Comparison of ENCODE assay signal across 8 mouse cellular contexts in genomic region chr2:151632159-151632814, GRCm38 (mm10). TPM values are rescaled to one million over a fixed set of nuclear protein-coding genes. Genes with fewer than 3 reads are reported as not detected.
A peak's percentile ranks its signal among the peaks of the same experiment; 100 is the strongest.
DNase-seq lines count a peak whose midpoint lies in the region; ATAC-seq and TF ChIP-seq lines count a peak whose summit lies in the region.

Gene Snph, minus strand, starts transcription at chr2:151632593.

- H3K4me3 ChIP-seq in forebrain, embryonic 11.5 days (ENCODE audit: low read depth, low read length) = peak within 1 kb of the TSS; percentile 62
- peak within 1 kb of the TSS; percentile 70 for H3K4me3 ChIP-seq in heart, embryonic 13.5 days
- peak within 1 kb of the TSS; percentile 57 for H3K4me3 ChIP-seq in kidney, embryonic 15.5 days (replicated peaks)
- peak within 1 kb of the TSS; percentile 63 for H3K4me3 ChIP-seq in limb, embryonic 14.5 days (replicated peaks; ENCODE audit: low read length)
- H3K4me3 ChIP-seq in midbrain, embryonic 14.5 days (replicated peaks; ENCODE audit: low read depth, low read length) = peak within 1 kb of the TSS; percentile 75

- no peak within 1 kb of the TSS for H3K27ac ChIP-seq in forebrain, embryonic 11.5 days (ENCODE audit: low read depth, low read length)
- no peak within 1 kb of the TSS for H3K27ac ChIP-seq in heart, embryonic 13.5 days (replicated peaks)
- no peak within 1 kb of the TSS for H3K27ac ChIP-seq in kidney, embryonic 15.5 days
- H3K27ac ChIP-seq in limb, embryonic 14.5 days (replicated peaks; ENCODE audit: low read depth, low read length) = no peak within 1 kb of the TSS
- H3K27ac ChIP-seq in midbrain, embryonic 14.5 days (replicated peaks; ENCODE audit: low read depth, low read length) = peak within 1 kb of the TSS; percentile 94

- H3K27me3 ChIP-seq in forebrain, embryonic 11.5 days (ENCODE audit: control insufficient read depth, insufficient read depth, low read length) = peaks cover 8% of the 10 kb centered on the region; the same call in 1 of the 2 replicates
- H3K27me3 ChIP-seq in heart, embryonic 13.5 days (replicated peaks) = peaks cover 52% of the 10 kb centered on the region
- H3K27me3 ChIP-seq in kidney, embryonic 15.5 days = peaks cover 41% of the 10 kb centered on the region
- H3K27me3 ChIP-seq in limb, embryonic 14.5 days (ENCODE audit: control insufficient read depth, insufficient read depth, low read length) = peaks cover 23% of the 10 kb centered on the region; the same call in 1 of the 2 replicates
- peaks cover 5% of the 10 kb centered on the region; the same call in 1 of the 2 replicates for H3K27me3 ChIP-seq in midbrain, embryonic 14.5 days (ENCODE audit: control insufficient read depth, insufficient read depth, low read length)

- no peaks in the 10 kb centered on the region for H3K36me3 ChIP-seq in forebrain, embryonic 11.5 days (ENCODE audit: control insufficient read depth, insufficient read depth, low read length)
- H3K36me3 ChIP-seq in heart, embryonic 13.5 days = no peaks in the 10 kb centered on the region
- no peaks in the 10 kb centered on the region for H3K36me3 ChIP-seq in kidney, embryonic 15.5 days
- no peaks in the 10 kb centered on the region for H3K36me3 ChIP-seq in limb, embryonic 14.5 days (ENCODE audit: control insufficient read depth, insufficient read depth, low read length)
- no peaks in the 10 kb centered on the region for H3K36me3 ChIP-seq in midbrain, embryonic 14.5 days (ENCODE audit: control insufficient read depth, insufficient read depth, low read length)

- 0% methylated on average over 44 of the region's 47 CpGs for WGBS in forebrain, embryonic 11.5 days
- under 1% methylated on average over 46 of the region's 47 CpGs for WGBS in heart, embryonic 13.5 days
- under 1% methylated on average over 47 of the region's 47 CpGs for WGBS in kidney, embryonic 15.5 days
- WGBS in limb, embryonic 14.5 days = under 1% methylated on average over 34 of the region's 47 CpGs
- under 1% methylated on average over 47 of the region's 47 CpGs for WGBS in midbrain, embryonic 14.5 days

- peak within 1 kb of the TSS; percentile 95 for H3K4me2 ChIP-seq in forebrain, embryonic 11.5 days (ENCODE audit: low read depth, low read length, severe bottlenecking)
- peak within 1 kb of the TSS; percentile 99 for H3K4me2 ChIP-seq in heart, embryonic 13.5 days
- peak within 1 kb of the TSS; percentile 97 for H3K4me2 ChIP-seq in kidney, embryonic 15.5 days
- H3K4me2 ChIP-seq in limb, embryonic 14.5 days (replicated peaks; ENCODE audit: low read depth, low read length, severe bottlenecking) = peak within 1 kb of the TSS; percentile 97
- peak within 1 kb of the TSS; percentile 72 for H3K4me2 ChIP-seq in midbrain, embryonic 14.5 days (ENCODE audit: low read length)

- peaks cover 2% of the 10 kb centered on the region; the same call in 1 of the 2 replicates for H3K4me1 ChIP-seq in forebrain, embryonic 11.5 days (replicated peaks; ENCODE audit: control insufficient read depth, insufficient read depth, low read length)
- H3K4me1 ChIP-seq in heart, embryonic 13.5 days = peaks cover 6% of the 10 kb centered on the region; the same call in 1 of the 2 replicates
- peaks cover 10% of the 10 kb centered on the region for H3K4me1 ChIP-seq in kidney, embryonic 15.5 days
- peaks cover 3% of the 10 kb centered on the region; the same call in 1 of the 2 replicates for H3K4me1 ChIP-seq in limb, embryonic 14.5 days (ENCODE audit: control insufficient read depth, insufficient read depth, low read length)
- peaks cover 9% of the 10 kb centered on the region for H3K4me1 ChIP-seq in midbrain, embryonic 14.5 days (ENCODE audit: control insufficient read depth, insufficient read depth, low read length)

- H3K9me3 ChIP-seq in forebrain, embryonic 11.5 days (ENCODE audit: control insufficient read depth, low read length) = no peaks in the 10 kb centered on the region
- H3K9me3 ChIP-seq in heart, embryonic 13.5 days = no peaks in the 10 kb centered on the region
- no peaks in the 10 kb centered on the region for H3K9me3 ChIP-seq in kidney, embryonic 15.5 days (replicated peaks)
- H3K9me3 ChIP-seq in limb, embryonic 14.5 days (ENCODE audit: control insufficient read depth, low read length) = no peaks in the 10 kb centered on the region
- H3K9me3 ChIP-seq in midbrain, embryonic 14.5 days (ENCODE audit: control insufficient read depth, low read length) = no peaks in the 10 kb centered on the region

- ATAC-seq in forebrain, embryonic 11.5 days (replicated peaks; ENCODE audit: low FRiP score) = peak; percentile 87
- ATAC-seq in heart, embryonic 13.5 days (ENCODE audit: extremely low read depth, insufficient number of reproducible peaks, low FRiP score, low TSS enrichment) = peak; percentile 28; the same call in 1 of the 2 replicates
- ATAC-seq in kidney, embryonic 15.5 days (replicated peaks; ENCODE audit: low FRiP score) = peak; percentile 87
- ATAC-seq in limb, embryonic 14.5 days (ENCODE audit: low FRiP score, low read depth) = peak; percentile 70; the same call in 1 of the 2 replicates
- peak; percentile 87 for ATAC-seq in midbrain, embryonic 14.5 days (ENCODE audit: low FRiP score, low TSS enrichment)

- DNase-seq in B cell, adult 2 months = peak; percentile 16 to 28
- peak; percentile 91 for DNase-seq in brain, embryonic 14.5 days (ENCODE audit: low read depth)
- DNase-seq in forebrain, embryonic 11.5 days (ENCODE audit: low spot score) = peak; percentile 82
- peak; percentile 15 for DNase-seq in limb, embryonic 14.5 days (ENCODE audit: low spot score)
- DNase-seq in midbrain, embryonic 14.5 days = peak; percentile 88
- DNase-seq in spleen, postnatal 4 days (ENCODE audit: low spot score in 2 of 2) = peak; percentile 19 to 64

- TF ChIP-seq CTCF in brain, embryonic 14.5 days (IDR thresholded peaks at IDR 0.05; ENCODE audit: borderline replicate concordance, extremely low read depth, insufficient read depth, insufficient read length) = peak; percentile 57; the same call in 1 of the 2 replicates

- peak within 1 kb of the TSS; percentile 71 for H3K9ac ChIP-seq in forebrain, embryonic 11.5 days (ENCODE audit: low read length)
- H3K9ac ChIP-seq in heart, embryonic 13.5 days = peak within 1 kb of the TSS; percentile 79
- H3K9ac ChIP-seq in kidney, embryonic 15.5 days = peak within 1 kb of the TSS; percentile 53
- H3K9ac ChIP-seq in limb, embryonic 14.5 days (ENCODE audit: low read depth, low read length, severe bottlenecking) = peak within 1 kb of the TSS; percentile 68
- H3K9ac ChIP-seq in midbrain, embryonic 14.5 days (replicated peaks; ENCODE audit: low read length) = peak within 1 kb of the TSS; percentile 64

- no peak for TF ChIP-seq POLR2A in brain, embryonic 14.5 days (IDR thresholded peaks at IDR 0.05; ENCODE audit: borderline replicate concordance, extremely low read depth, insufficient read depth, insufficient read length, poor library complexity, severe bottlenecking)
- TF ChIP-seq POLR2A in limb, embryonic 14.5 days (IDR thresholded peaks at IDR 0.05; ENCODE audit: borderline replicate concordance, extremely low read depth, insufficient read depth, insufficient read length) = no peak

RNA-seq across cellular contexts. Expression of gene Snph, which starts in this region (rescaled TPM):
- 13.8 and 27.0 TPM in 2 replicates for polyA plus RNA-seq in brain, embryonic 14.5 days (2012; rRNA removed)
- 2.4 and 3.6 TPM in 2 replicates for polyA plus RNA-seq in forebrain, embryonic 11.5 days (2014; fragmentation: Nextera tagmentation; extraction: Ambion mirVana)
- 0.31 and 0.37 TPM in 2 replicates for polyA plus RNA-seq in heart, embryonic 13.5 days (2015; fragmentation: Nextera tagmentation; extraction: Ambion mirVana)
- polyA plus RNA-seq in kidney, embryonic 15.5 days (2015; fragmentation: Nextera tagmentation; extraction: Ambion mirVana) = 0.59 and 0.95 TPM in 2 replicates
- 1.5 and 1.6 TPM in 2 replicates for polyA plus RNA-seq in limb, embryonic 14.5 days (2012; rRNA removed)
- polyA plus RNA-seq in limb, embryonic 14.5 days (2014; fragmentation: Nextera tagmentation; extraction: Ambion mirVana) = 0.41 and 0.62 TPM in 2 replicates
- polyA plus RNA-seq in midbrain, embryonic 14.5 days (2014; fragmentation: Nextera tagmentation; extraction: Ambion mirVana) = 17.2 and 18.3 TPM in 2 replicates

Comparison
In these comparisons a context has a peak if more than half of its experiments do, and no peak if none do; other contexts are left out.
1. Peak in ATAC-seq, H3K4me3 ChIP-seq, H3K9ac ChIP-seq and H3K4me2 ChIP-seq in heart, embryonic 13.5 days; RNA of the gene not detected or under 1 TPM.
2. Peak in ATAC-seq, H3K4me3 ChIP-seq, H3K9ac ChIP-seq and H3K4me2 ChIP-seq in kidney, embryonic 15.5 days; RNA of the gene not detected or under 1 TPM.
3. DNase-seq: peak in every context shown above with its lines; median percentile 91 in brain, embryonic 14.5 days; 88 in midbrain, embryonic 14.5 days; 82 in forebrain, embryonic 11.5 days; 42 in spleen, postnatal 4 days; 22 in B cell, adult 2 months; 15 in limb, embryonic 14.5 days.
4. ATAC-seq: peak in every context shown above with its lines; median percentile 87 in forebrain, embryonic 11.5 days; 87 in kidney, embryonic 15.5 days; 87 in midbrain, embryonic 14.5 days; 70 in limb, embryonic 14.5 days; 28 in heart, embryonic 13.5 days.